Mouse (Mus musculus) T-helper 2 cell (primary cell): ENCODE data around the gene Mmaa.

Experiments
- in situ Hi-C: fragments of 300-600 bp; cut with MboI, MseI; formaldehyde crosslinking; loops from one replicate; pipeline ENCODE4 v1.15.1; 2025; ENCODE audit warnings: high pct_unique_total_duplicates

The Mmaa gene

DNA sequence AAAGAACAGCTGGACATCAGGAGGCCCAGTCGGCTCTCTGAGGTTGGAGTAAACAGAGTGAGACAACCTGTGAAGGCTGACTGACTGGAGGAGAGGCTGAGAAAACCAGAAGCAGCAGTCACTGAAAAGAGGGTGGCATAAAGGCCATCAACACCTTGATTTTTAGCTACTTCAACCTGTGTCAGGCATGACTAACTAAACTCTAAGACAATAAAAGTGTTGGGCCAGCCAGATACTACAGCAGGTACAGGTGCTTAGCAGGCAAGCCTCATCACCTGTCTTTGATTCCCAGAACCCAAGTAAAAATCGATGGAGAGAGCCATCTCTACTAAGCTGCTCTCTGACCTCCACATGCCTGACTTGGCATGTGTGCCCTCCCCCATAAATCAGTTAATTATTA, 6.1 kb downstream of the Mmaa start:
- in situ Hi-C loops = no loop called here

DNA sequence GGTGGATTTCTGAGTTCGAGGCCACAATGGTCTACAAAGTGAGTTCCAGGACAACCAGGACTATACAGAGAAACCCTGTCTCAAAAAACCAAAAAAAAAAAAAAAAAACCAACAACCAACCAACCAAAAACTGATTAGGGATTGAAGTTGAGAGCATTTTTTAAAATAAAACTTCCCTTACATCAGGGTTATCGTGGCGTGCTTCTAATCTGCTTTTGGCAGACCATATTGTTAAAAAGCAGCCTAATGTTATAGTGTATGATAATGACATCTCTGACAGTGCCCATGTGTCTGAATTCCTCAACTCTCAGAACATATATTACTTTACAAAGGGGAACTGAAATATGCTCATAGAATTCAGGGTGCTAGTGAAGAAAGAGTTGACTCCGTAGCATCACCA, 6.5 kb downstream of the Mmaa start:
- in situ Hi-C loops = no loop called here

DNA sequence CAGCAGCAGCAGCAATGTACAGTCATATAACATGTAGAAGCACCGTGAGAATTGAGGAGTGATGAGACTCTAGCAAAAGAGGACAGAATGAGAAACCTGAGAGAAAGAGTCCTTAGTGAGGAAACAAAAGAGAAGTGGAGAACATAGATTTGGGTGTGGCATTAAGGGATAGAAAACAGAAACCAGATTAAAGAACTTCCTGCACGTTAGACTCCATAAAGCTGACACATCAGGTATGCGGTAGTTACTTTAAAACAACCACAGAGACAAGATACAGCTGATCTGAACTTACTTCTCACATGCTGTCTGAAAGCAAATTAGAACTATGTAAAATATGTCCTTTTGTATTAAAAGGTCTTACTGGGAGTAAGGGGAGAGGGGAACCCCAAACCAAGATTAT, 8.3 kb downstream of the Mmaa start:
- in situ Hi-C loops = no loop called here

DNA sequence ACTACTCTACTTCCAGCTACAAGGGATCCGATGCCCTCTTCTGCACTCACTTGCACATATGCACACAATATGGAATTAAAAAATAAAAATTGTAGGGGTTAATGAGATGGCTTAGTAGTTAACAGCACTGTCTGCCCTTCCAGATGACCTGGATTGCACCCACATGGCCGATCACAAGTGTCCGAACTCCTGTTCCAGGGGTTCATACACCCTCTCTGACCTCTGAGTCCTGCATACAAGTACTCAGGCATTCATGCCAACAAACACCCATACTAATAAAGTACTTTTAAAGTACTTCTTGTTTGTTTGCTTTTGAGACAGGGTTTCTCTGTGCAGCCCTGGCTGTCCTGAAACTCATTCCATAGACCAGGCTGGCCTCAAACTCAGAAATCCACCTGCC, 10.1 kb downstream of the Mmaa start:
- in situ Hi-C loops = no loop called here

DNA sequence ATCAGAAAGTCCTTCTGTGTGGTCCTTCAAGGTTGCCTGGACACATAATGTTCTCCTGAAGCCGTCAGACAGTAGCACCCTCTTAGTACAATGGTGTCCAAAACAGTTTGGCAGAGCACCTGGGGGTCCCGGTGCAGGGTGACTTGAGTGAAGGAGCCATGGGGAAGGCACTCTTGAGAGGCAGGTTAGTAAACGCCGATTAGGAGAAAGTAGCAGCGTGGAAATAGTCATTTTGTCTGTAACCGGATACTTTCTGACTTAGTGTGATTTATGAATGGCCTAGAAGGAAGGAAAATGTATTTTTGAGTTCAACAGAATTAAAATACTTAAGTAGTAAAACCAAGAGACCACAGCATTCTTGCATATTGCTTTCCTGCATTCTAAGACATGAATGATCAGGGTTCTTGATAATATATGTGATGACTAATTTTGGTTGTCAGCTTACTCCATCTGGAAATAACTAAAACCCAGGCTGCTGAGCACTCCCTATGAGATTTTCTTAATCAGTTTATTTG, 13.3 kb downstream of the Mmaa start:
- in situ Hi-C loops = no loop called here

DNA sequence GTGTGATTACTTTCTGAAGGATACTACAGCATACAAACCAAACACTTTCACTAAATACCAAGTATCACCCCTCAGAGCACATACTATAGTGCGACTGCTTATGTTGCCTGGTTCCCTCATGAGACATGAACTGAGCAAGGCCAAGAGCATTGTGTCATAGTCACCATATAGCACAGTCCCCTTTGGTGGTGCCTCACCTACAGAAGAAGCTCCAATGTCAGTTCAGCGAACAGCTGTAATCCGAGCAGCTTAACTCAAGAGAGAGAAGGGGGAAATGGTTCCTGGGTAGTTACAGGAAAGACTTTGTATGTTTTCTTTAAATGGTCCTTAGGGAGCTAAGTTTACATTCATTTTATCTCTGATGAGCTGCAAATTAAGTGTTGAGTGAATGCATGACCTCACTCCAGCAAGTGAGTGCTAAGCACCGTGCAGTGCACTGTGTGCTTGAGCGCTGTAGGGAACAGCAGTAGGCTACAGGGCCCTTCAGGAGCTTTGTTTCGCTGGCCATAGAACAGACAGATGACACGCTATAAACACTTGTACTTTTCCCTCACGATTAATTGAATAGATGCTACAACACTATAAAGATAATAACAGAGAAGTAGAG, 17.4 kb downstream of the Mmaa start:
- in situ Hi-C loops = no loop called here

DNA sequence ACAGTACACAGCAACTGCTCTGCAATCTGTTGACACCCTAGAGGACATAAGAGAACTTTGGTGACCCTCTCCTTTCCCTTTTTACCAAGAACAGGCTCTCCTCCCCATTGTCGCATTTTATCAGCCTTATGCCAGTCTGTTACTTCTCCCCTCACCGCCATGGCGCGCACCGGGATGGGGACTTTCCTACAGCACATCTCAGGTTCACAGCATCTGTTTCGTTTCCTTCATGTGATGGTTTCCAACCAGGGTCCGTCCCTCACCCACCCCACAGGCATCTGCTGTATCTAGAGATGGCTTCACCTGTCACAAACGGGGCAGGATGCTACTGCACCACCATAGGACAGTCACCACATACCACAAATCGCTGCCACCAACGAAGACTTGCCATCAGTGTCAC, 19.8 kb downstream of the Mmaa start:
- in situ Hi-C loops = no loop called here

DNA sequence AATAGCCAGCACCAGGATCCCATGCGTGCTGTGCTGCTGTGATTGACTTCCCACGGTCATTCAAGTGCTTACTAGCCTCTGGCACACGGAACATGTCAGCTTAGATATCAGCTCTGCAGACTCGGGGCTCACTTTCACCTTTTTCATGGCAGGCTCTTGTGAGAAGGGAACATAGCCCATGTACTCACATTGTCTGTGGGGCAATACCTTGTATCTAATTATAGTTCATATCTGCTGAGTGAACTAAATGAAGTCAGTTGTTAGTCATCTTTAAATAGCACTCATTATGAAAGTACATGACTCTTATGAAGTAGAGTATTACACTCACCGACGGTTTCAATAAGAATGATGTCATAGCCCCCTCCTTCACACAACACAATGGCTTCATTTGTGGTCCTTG, 21.0 kb downstream of the Mmaa start:
- in situ Hi-C loops = no loop called here

DNA sequence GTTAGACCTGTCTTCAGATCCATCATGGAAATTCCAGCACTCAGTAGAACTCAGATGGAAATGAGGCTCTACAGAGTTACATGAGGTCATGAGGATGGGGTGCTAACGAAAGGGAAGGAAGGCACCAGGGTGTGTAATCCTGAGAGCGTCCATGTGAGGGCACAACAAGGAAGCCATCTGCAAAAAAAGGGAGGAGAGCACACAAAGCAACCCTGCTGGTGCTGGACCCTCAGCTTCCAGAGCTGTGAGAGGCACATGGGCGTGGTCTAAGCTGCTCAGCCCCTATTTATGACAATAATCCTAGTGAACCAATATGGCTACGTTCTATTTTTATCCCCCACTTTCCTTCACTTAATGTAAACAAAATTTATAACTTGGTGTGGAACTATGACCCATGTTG, 22.1 kb downstream of the Mmaa start:
- in situ Hi-C loops = no loop called here

DNA sequence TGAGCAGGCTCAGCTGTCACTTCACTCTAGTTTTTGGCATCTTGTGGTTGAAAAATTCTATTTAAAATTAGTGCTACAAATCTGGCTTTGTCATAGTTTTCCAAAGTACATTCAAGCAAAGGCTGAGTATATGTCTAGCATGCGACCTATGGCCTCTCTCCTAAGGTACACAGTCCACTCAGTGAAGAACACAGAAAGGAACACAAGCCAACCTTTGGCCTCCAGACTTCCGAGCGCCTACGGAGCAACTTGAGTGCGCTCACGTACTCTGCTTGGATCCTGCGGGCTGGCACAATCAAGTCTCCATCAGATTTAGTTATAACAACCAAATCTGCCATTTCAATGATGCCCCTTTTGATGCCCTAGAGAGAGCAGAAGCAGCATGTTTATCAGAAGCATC, 25.8 kb downstream of the Mmaa start:
- in situ Hi-C loops = no loop called here

DNA sequence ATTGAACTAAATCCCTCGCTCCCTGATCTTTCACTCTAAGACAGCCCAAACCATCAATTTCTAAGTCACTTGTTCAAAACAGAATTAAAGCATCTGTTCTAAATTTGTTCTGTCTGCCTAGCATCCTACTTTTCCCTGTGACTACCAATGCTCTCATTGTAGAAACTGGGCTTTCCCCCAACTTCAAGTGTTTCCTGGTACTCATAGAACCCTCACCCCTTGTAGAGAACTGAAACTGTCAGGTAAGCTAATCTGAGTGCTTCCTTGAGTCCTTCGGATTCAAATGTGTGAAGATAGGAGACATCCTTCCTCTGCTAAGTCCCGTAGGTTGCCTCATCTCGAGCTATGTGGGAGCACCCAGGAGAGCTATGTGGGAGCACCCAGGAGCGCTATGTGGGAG, 32.8 kb downstream of the Mmaa start:
- in situ Hi-C loops = no loop called here

DNA sequence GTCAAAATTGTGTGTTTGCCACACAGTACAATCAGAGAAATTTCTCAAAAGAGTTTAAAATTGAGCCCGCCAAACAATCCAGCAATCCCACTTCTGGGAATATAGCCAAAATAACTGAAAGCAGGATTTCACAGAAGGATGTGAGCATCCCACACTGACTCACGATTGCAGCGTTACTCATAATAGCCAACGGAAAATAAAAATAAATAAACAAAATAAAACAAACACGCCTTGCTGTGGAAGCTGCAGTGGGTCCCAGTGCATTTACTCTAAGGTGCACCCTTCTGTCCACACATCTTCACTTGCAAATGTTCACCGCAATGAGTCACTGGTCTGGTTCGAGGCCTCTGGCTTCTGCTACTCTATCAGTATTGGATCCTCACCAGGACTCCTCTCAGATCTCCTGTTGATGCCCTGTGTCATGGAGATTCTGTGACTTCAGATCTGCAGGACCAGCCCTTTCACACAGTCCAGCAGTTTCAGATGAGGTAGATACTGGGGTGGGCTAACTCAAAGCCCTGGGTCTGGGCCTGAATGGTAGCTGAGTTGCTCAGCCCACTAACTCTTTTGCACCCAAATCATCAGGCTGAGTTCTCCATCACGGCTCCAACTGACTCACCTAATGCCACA, 38.5 kb downstream of the Mmaa start:
- in situ Hi-C loops = no loop called here

DNA sequence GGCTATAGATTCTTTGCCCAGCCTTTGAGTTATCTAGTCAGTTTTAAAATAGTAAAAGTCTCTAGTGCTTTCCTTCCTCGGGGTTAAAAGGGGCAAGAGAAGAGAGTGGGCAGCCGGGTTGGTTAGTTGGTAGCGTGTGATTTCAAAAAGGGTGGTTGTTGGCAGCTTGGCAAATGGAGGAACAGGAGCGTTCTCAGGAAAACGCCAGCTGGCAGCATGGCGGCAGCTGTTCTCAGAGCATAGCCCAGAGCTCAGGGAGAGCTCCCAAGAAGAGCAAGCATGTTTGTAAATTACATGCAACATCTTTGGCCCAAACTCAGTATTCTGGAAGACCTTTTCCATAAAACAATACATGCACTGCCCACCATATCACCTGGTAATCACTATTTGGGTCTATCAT, 41.0 kb downstream of the Mmaa start:
- in situ Hi-C loops = no loop called here

DNA sequence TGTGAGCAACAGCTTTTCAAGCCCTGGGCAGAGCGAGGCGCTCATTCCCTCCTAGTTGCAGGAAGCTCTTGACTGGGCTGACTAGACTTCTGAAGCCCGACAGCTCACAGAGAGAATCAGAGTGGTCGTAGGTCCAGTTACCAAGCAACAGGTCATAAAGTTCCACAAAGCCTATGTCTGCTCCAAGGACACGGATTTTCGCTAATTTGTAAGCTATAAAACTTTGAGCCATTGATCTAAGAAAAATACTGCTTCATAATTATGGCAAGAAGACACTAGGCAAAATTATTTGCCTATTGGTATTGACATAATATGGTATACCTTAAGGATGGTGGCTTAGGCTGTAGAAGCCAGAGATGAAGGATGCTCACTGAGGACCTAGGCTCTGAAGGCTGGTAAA, 46.3 kb downstream of the Mmaa start, which contains the start of gene 1700011L22Rik:
TSS of gene 1700011L22Rik (minus strand) at position 101 of the 400 bp plus-strand sequence.
- in situ Hi-C loops = no loop called here

DNA sequence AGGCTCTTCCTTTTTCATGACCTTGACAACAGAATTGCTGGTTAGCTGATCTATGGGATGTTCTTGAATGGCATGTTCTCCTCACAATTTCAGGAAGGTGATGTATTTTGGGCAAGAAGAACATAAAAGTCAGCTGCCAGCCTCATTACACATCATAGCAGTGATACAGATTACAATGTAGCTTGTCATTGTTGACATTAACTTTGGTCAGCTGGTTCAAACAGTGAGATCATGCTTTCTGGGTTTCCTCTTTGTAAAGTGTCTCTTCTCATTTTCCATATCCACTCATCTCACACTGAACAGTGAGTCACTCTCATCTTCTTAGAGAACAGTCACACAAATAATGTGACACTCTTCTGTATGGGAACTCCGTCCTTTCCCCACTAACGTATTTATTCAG, 51.3 kb downstream of the Mmaa start:
- in situ Hi-C loops = no loop called here

DNA sequence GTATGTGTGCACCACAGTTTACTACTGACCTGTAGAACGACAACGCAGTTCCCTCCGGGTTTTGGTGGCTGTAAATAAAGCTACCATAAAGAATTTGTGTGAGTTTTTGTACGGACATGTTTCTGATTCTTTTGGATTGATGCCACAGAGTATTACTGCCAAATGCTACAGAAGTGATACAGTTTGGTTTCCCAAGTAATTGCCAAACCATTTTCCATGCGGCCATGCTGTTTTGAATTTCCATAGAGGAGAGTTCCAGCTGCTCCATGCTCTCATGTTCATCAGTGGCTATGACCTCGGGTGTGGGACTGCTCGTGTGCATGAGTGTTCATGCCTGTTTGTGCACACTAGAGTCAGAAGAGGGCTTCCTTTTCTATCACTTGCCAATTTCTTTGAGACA, 54.7 kb downstream of the Mmaa start:
- in situ Hi-C loops = no loop called here

DNA sequence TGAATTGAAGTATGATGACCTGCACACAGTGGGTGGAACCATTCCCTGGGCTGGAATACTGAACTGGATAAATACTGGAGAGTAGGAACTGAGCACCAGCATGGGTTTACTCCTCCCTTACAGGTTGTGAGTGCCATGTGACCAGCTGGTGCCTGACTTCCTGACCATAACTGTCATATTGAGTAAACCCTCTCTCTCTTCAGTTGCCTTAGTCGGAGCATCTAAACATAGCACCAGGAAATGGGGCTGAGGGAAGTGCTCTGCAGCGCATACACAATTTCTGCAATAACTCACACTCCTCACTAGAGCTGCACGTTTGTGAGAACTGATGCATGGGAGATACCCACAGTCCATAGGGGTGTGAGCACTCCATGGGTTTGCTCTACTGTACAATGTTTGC, 55.4 kb downstream of the Mmaa start:
- in situ Hi-C loops = no loop called here

DNA sequence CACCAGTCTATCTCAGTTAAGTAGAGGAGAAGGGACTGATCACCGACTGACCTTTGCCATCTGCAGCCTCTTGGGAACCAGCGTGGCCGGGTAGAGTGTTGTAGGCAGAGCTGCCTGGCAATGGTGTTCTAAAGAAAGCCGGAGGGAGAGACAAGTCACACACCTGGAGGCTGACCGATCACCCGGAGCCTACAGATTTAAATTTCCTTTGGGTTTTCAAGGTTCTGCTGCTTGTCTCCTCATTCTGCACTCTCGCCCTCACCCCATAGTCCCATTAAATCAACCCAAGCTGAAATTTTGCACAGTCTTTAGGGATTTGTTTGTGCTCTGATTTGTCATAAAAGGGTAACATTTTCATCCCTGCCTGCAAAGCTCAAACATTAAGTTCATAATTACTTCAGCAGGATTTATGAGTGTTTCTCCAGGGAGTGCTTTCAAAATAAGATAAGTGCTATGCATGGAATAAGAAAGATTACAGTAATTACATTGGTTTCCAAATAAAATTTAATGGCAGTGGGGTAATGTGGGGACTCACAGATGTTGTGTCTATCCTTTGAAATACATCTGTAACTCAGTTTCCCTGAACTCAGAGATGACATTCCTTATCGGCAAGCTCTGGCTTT, 65.4 kb downstream of the Mmaa start:
- in situ Hi-C loops = no loop called here

DNA sequence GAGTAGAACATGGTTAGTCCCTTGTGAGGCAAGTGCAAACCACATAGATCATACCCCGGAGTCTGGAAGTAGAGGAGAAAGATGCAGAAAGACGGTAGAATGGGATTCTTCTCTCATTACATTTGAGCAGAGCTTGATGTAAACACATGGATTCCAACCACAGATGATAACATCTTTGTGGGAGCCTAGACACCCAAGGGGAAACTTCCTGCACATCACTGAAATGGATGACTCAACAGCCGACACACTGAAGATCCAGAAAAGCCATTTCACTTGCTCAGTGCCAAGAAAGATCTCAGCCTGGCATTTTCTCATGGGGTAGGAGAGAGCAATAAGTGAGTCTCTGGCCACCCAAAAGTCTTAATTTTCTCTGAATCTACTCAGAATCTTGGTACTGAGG, 66.8 kb downstream of the Mmaa start:
- in situ Hi-C loops = no loop called here

DNA sequence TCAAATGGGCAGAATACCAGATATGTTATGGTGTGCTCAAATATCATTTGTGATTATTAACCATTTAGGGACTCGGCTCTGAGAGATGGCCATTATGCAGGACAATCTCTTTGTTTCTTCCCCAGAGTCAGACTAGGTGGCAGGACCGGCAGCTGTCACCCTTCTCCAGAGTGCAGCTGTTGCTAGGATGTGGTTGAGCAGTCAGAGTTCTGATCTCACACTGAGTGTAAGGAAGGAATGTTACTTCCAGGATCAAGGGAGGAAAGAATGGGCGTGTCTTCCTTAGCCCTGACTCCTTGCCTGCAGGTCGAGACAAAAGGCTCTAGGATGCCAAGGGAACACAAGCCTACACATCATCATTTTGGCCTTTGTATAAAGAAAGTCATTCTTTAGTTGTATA, 67.5 kb downstream of the Mmaa start:
- in situ Hi-C loops = no loop called here

DNA sequence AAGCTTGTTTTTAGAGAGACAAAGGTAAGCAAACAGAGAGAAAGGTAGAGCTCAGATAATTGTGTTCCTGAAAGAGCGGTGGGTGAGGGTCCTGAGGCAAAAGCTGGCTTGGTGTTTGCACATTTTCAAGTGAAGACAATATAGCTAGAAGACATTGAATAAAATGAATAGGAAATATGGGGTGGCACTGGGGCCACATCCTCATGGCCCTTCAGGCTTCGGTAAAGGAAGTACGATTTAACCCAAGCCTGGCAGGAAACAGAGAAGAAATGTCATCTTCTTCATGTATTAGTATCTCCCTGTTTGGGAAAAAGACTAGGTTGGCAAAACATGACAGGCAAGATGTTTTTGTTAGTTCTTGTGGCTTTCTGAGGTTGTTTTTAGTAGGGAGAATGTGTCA, 68.7 kb downstream of the Mmaa start:
- in situ Hi-C loops = no loop called here

DNA sequence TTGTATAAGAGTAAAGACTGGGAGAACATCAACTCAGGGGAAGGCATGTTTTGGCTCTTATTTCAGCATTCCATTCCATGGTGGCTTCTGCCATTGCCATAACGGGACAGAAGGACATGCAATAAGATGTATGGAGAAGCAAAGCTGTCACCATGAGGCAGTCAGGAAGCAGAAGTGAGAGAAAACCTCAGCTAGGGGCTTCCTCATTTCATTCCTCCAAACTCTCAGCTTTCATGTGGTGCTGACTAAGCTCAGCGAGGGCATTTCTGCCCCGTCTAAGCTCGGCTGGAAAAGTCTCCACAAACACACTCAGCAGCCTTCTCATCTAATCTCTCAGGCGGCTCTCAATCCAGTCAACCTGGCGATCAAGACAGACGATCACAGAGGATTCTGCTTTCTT, 69.2 kb downstream of the Mmaa start:
- in situ Hi-C loops = no loop called here

DNA sequence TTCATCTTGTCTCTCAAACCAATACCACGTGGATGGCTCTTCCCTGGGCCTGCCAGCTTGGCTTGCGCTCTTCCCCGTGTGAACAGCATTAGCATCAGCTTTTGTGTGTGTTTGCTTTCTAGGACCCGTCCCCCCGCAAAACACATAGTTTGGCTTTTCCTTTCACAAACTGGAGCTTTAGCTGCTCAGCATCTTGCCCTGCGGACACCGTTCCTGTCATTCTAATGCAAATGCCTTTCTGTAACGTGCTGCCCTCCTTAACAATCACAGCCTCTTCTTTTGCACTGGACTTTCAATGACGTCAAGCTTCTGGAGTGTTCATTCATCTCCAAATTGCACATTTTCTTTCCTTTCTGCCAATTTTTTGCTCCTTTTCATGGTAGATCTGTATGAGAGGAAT, 70.4 kb downstream of the Mmaa start:
- in situ Hi-C loops = no loop called here
